Comparison of ENCODE assay signal across 22 mouse cellular contexts in the genomic region with DNA sequence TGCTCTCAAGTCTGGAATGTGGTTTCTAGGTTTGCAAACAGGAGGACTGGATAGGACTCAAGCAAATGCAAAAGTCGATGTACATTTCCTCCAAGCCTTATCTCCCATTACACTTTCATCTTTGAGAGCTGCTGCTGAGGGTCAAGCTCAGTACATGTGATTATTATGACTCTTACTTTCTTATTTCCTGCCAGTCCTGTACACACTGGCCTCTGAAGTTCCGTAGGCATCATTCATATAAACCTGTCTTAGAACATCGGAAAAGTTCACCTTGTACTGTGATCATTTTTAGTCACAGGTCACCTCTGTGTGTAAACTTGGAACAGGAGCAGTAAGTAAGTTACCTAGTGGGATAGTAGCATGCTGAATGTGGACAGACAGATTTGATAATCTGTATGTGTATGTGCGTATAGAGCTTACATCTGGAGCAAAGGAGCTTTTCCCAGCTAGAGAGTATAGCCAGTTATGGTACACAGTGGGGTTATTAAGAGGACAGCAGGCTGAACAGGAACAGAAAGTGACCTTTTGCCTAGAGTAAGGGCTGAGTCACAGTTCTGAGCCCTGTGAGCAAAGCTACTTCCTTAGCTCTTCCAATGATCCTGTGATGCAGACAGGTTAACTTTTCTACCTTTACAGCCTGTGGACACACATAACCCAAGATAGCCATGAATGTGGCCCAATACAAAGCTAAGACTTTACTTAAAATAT.
DNase-seq lines count a peak whose midpoint lies in the region; ATAC-seq and TF ChIP-seq lines count a peak whose summit lies in the region.
"Had no signal": no experiment of that assay in that cellular context is flagged by ENCODE, and none has a peak within 500 bp of the region (broad histone marks: within the 10 kb centered on the region; RNA-seq: fewer than 3 reads in every experiment).

No protein-coding gene starts in this region.

- TF ChIP-seq EP300 in stomach, postnatal 0 days (optimal IDR thresholded peaks at IDR 0.05) = no peak

- H3K27ac ChIP-seq in stomach, postnatal 0 days (replicated peaks) = no peak overlapping the region
- H3K27ac ChIP-seq in intestine, embryonic 16.5 days (ENCODE audit: low read length) = no peak overlapping the region

- H3K4me1 ChIP-seq in stomach, postnatal 0 days (replicated peaks; ENCODE audit: control insufficient read depth, insufficient read depth) = no peaks in the 10 kb centered on the region
- no peaks in the 10 kb centered on the region for H3K4me1 ChIP-seq in intestine, embryonic 16.5 days (ENCODE audit: control insufficient read depth, insufficient read depth, low read length)

- no peak overlapping the region for H3K9ac ChIP-seq in stomach, postnatal 0 days (ENCODE audit: low read length)
- H3K9ac ChIP-seq in intestine, embryonic 16.5 days (ENCODE audit: low read depth, low read length) = no peak overlapping the region

- 73% methylated on average over 4 of the region's 4 CpGs for WGBS in stomach, postnatal 0 days
- 80% methylated on average over 4 of the region's 4 CpGs for WGBS in intestine, embryonic 16.5 days

- H3K36me3 ChIP-seq in stomach, postnatal 0 days (ENCODE audit: control insufficient read depth, insufficient read depth, low read length) = no peaks in the 10 kb centered on the region
- no peaks in the 10 kb centered on the region for H3K36me3 ChIP-seq in intestine, embryonic 16.5 days (ENCODE audit: control insufficient read depth, insufficient read depth, low read length)
- H3K36me3 ChIP-seq: G1E had no signal

- TF ChIP-seq CTCF in stomach, postnatal 0 days (IDR thresholded peaks at IDR 0.05; ENCODE audit: low read depth) = no peak

- peak; percentile 96 for ATAC-seq in stomach, postnatal 0 days (ENCODE audit: low FRiP score, low TSS enrichment)
- ATAC-seq in intestine, embryonic 16.5 days = no peak
- ATAC-seq: activated CD4-positive, CD25-positive, alpha-beta regulatory T cell, adult 4 months; CD4-positive, CD25-positive, alpha-beta regulatory T cell, adult 4 months; Patski had no signal

- DNase-seq in urinary bladder, postnatal 14 days (ENCODE audit: low spot score) = peak; percentile 20
- DNase-seq in urinary bladder, postnatal 10 days (ENCODE audit: low spot score) = no peak
- DNase-seq in 3T3-L1 (ENCODE audit: low read depth, low spot score) = peak; percentile 2
- DNase-seq in stomach, postnatal 0 days (ENCODE audit: low spot score) = no peak
- no peak for DNase-seq in gastrocnemius, postnatal 4 days (ENCODE audit: low spot score in 2 of 2)
- DNase-seq: adrenal gland, adult 2 months; adrenal gland, adult 8-10 months; adrenal gland, postnatal 10 days; adrenal gland, postnatal 14 days; adrenal gland, postnatal 25 days; adrenal gland, postnatal 36 days; B cell, adult 2 months; cerebellum, adult 11 months; cerebellum, adult 11-12 months; cerebellum, adult 18-20 months; cerebellum, adult 2 months had no signal

- no peaks in the 10 kb centered on the region for H3K27me3 ChIP-seq in stomach, postnatal 0 days (ENCODE audit: control insufficient read depth, insufficient read depth, low read length)
- H3K27me3 ChIP-seq in intestine, embryonic 16.5 days (replicated peaks; ENCODE audit: control insufficient read depth, insufficient read depth, low read length) = no peaks in the 10 kb centered on the region
- H3K27me3 ChIP-seq: CH12.LX, Patski had no signal

- H3K4me3 ChIP-seq in stomach, postnatal 0 days (ENCODE audit: low read depth, low read length) = no peak overlapping the region
- no peak overlapping the region for H3K4me3 ChIP-seq in intestine, embryonic 16.5 days (ENCODE audit: low read length)

- H3K4me2 ChIP-seq in stomach, postnatal 0 days (replicated peaks; ENCODE audit: low read depth) = no peak overlapping the region
- no peak overlapping the region for H3K4me2 ChIP-seq in intestine, embryonic 16.5 days (ENCODE audit: low read depth, low read length)

- no peaks in the 10 kb centered on the region for H3K9me3 ChIP-seq in stomach, postnatal 0 days (ENCODE audit: control insufficient read depth, low read length)
- no peaks in the 10 kb centered on the region for H3K9me3 ChIP-seq in intestine, embryonic 16.5 days (ENCODE audit: control insufficient read depth, low read length)
- H3K9me3 ChIP-seq: G1E had no signal

Comparison
In these comparisons a context has a peak if more than half of its experiments do, and no peak if none do; other contexts are left out.
1. DNase-seq: peak in urinary bladder, postnatal 14 days (single experiment) and 3T3-L1 (single experiment); none in urinary bladder, postnatal 10 days (single experiment), stomach, postnatal 0 days (single experiment) and gastrocnemius, postnatal 4 days (0 of 2).